Mouse (Mus musculus): ENCODE measurements around the gene Med13l.

- TF ChIP-seq CTCF (IDR thresholded peaks at IDR 0.05; ENCODE audit: low read depth, low read length) (no peak), POLR2A (IDR thresholded peaks at IDR 0.05; ENCODE audit: extremely low read depth, insufficient read depth, low read length) (no peak)
These were observed 72.6 kb downstream of the Med13l start for GRCm38 (mm10) chr5:118633106-118633505.

All from liver, adult 2 months (tissue).